ENCODE assay signal across 8 mouse cellular contexts in genomic region chr1:82287776-82288325, GRCm38 (mm10). TPM values are rescaled to one million over a fixed set of nuclear protein-coding genes. Genes with fewer than 3 reads are reported as not detected.
DNase-seq lines count a peak whose midpoint lies in the region; ATAC-seq and TF ChIP-seq lines count a peak whose summit lies in the region.

No protein-coding gene starts in this region.

- H3K27ac ChIP-seq in kidney, embryonic 14.5 days (ENCODE audit: low read depth, low read length), result no peak overlapping the region
- H3K27ac ChIP-seq in embryonic fibroblast, embryonic 13.5 days (ENCODE audit: insufficient read depth, low read length), result no peak overlapping the region
- H3K27ac ChIP-seq in heart, postnatal 0 days (ENCODE audit: low read depth), result peak overlapping the region; percentile 96
- no peak overlapping the region for H3K27ac ChIP-seq in liver, embryonic 13.5 days

- TF ChIP-seq POLR2A in embryonic fibroblast, embryonic 13.5 days (IDR thresholded peaks at IDR 0.05; ENCODE audit: low read depth, low read length), result peak; percentile 29; the same call in 1 of the 2 replicates

- H3K36me3 ChIP-seq in kidney, embryonic 14.5 days (ENCODE audit: control insufficient read depth, insufficient read depth, low read length), result peaks cover 10% of the 10 kb centered on the region; the same call in 1 of the 2 replicates
- no peaks in the 10 kb centered on the region for H3K36me3 ChIP-seq in heart, postnatal 0 days (replicated peaks; ENCODE audit: control insufficient read depth, insufficient read depth, low read length)
- peaks cover 16% of the 10 kb centered on the region for H3K36me3 ChIP-seq in liver, embryonic 13.5 days

- no peaks in the 10 kb centered on the region for H3K27me3 ChIP-seq in kidney, embryonic 14.5 days (ENCODE audit: control insufficient read depth, insufficient read depth, low read length)
- peaks cover 4% of the 10 kb centered on the region; the same call in 1 of the 2 replicates for H3K27me3 ChIP-seq in heart, postnatal 0 days (ENCODE audit: control insufficient read depth, insufficient read depth, low read length)
- peaks cover 78% of the 10 kb centered on the region for H3K27me3 ChIP-seq in liver, embryonic 13.5 days

- DNase-seq in kidney, postnatal 36 days, result no peak
- DNase-seq in heart, postnatal 0 days (ENCODE audit: low spot score), result no peak
- no peak for DNase-seq in liver, embryonic 13.5 days
- no peak for DNase-seq in thymus, postnatal 36 days
- no peak for DNase-seq in left cerebral cortex, adult 18-20 months (ENCODE audit: low spot score in 2 of 2)
- DNase-seq in left cerebral cortex, adult 9 months (ENCODE audit: low spot score in 2 of 2), result no peak

- TF ChIP-seq CTCF in embryonic fibroblast, embryonic 13.5 days (IDR thresholded peaks at IDR 0.05; ENCODE audit: borderline replicate concordance, insufficient read depth, low read length), result no peak
- no peak for TF ChIP-seq CTCF in heart, postnatal 0 days (IDR thresholded peaks at IDR 0.05; ENCODE audit: low read depth)

- ATAC-seq in kidney, embryonic 14.5 days (ENCODE audit: low FRiP score, low TSS enrichment), result no peak
- no peak for ATAC-seq in heart, postnatal 0 days (ENCODE audit: insufficient read depth, low read depth)
- ATAC-seq in liver, embryonic 13.5 days (ENCODE audit: low read depth), result no peak

- peak overlapping the region; percentile 56 for H3K4me2 ChIP-seq in kidney, embryonic 14.5 days (replicated peaks; ENCODE audit: low read depth, low read length)
- H3K4me2 ChIP-seq in heart, postnatal 0 days (ENCODE audit: low read depth, low read length), result peak overlapping the region; percentile 90
- H3K4me2 ChIP-seq in liver, embryonic 13.5 days, result peak overlapping the region; percentile 61

- peaks cover 31% of the 10 kb centered on the region for H3K4me1 ChIP-seq in kidney, embryonic 14.5 days (ENCODE audit: control insufficient read depth, insufficient read depth, low read length)
- H3K4me1 ChIP-seq in embryonic fibroblast, embryonic 13.5 days (ENCODE audit: control insufficient read depth, insufficient read depth, low read length), result no peaks in the 10 kb centered on the region
- H3K4me1 ChIP-seq in heart, postnatal 0 days (ENCODE audit: control insufficient read depth, insufficient read depth), result peaks cover 19% of the 10 kb centered on the region; the same call in 1 of the 2 replicates
- peaks cover 31% of the 10 kb centered on the region for H3K4me1 ChIP-seq in liver, embryonic 13.5 days (replicated peaks)

- H3K9ac ChIP-seq in kidney, embryonic 14.5 days (ENCODE audit: low read depth, low read length), result no peak overlapping the region
- H3K9ac ChIP-seq in heart, postnatal 0 days (replicated peaks; ENCODE audit: low read depth, low read length), result peak overlapping the region; percentile 80
- H3K9ac ChIP-seq in liver, embryonic 13.5 days, result no peak overlapping the region

- TF ChIP-seq EP300 in heart, postnatal 0 days (IDR thresholded peaks at IDR 0.05; ENCODE audit: low read depth), result no peak

- H3K4me3 ChIP-seq in kidney, embryonic 14.5 days (ENCODE audit: low read length), result peak overlapping the region; percentile 35; the same call in 1 of the 2 replicates
- H3K4me3 ChIP-seq in embryonic fibroblast, embryonic 13.5 days (ENCODE audit: insufficient read depth, low read length), result peak overlapping the region; percentile 70
- peak overlapping the region; percentile 78 for H3K4me3 ChIP-seq in heart, postnatal 0 days (ENCODE audit: low read depth, low read length)
- H3K4me3 ChIP-seq in liver, embryonic 13.5 days (replicated peaks), result peak overlapping the region; percentile 34; the same call in 1 of the 2 replicates

- H3K9me3 ChIP-seq in kidney, embryonic 14.5 days (ENCODE audit: control insufficient read depth, low read length), result no peaks in the 10 kb centered on the region
- no peaks in the 10 kb centered on the region for H3K9me3 ChIP-seq in heart, postnatal 0 days (replicated peaks; ENCODE audit: control insufficient read depth, low read length)
- H3K9me3 ChIP-seq in liver, embryonic 13.5 days (replicated peaks), result no peaks in the 10 kb centered on the region

- WGBS in kidney, embryonic 14.5 days, result 94% methylated on average over 16 of the region's 16 CpGs
- WGBS in heart, postnatal 0 days, result 54% methylated on average over 16 of the region's 16 CpGs
- 73% methylated on average over 16 of the region's 16 CpGs for WGBS in liver, embryonic 13.5 days (ENCODE audit: insufficient replicate concordance)

RNA-seq across cellular contexts. Expression of gene Irs1, which starts 3.4 kb away (rescaled TPM):
- polyA plus RNA-seq in kidney, embryonic 14.5 days (2014; fragmentation: Nextera tagmentation; extraction: Ambion mirVana), result 1.9 and 3.8 TPM in 2 replicates
- 27.5 and 41.2 TPM in 2 replicates for polyA plus RNA-seq in embryonic fibroblast, embryonic 13.5 days (2011; ENCODE audit: insufficient read length, low read depth, missing spikeins)
- total RNA-seq in heart, postnatal 0 days (2014; rRNA removed; ENCODE audit: low replicate concordance), result 40.0 and 66.6 TPM in 2 replicates
- polyA plus RNA-seq in heart, postnatal 0 days (2015; fragmentation: Nextera tagmentation; extraction: Ambion mirVana), result 4.4 and 4.7 TPM in 2 replicates
- 0.75 and 0.96 TPM in 2 replicates for polyA plus RNA-seq in liver, embryonic 13.5 days (2015; fragmentation: Nextera tagmentation; extraction: Ambion mirVana)
- 10 to 100 TPM; 15.3 to 17.2 TPM for total RNA-seq in left cerebral cortex, adult 18-20 months (2021)

RNA-seq across cellular contexts. Expression of gene Rhbdd1, which starts 28.4 kb away (rescaled TPM):
- polyA plus RNA-seq in kidney, embryonic 14.5 days (2014; fragmentation: Nextera tagmentation; extraction: Ambion mirVana), result 6.7 and 7.0 TPM in 2 replicates
- 38.0 and 40.7 TPM in 2 replicates for polyA plus RNA-seq in embryonic fibroblast, embryonic 13.5 days (2011; ENCODE audit: insufficient read length, low read depth, missing spikeins)
- total RNA-seq in heart, postnatal 0 days (2014; rRNA removed; ENCODE audit: low replicate concordance), result 10.7 and 13.2 TPM in 2 replicates
- polyA plus RNA-seq in heart, postnatal 0 days (2015; fragmentation: Nextera tagmentation; extraction: Ambion mirVana), result 5.5 and 6.6 TPM in 2 replicates
- polyA plus RNA-seq in liver, embryonic 13.5 days (2015; fragmentation: Nextera tagmentation; extraction: Ambion mirVana), result 8.6 and 10.3 TPM in 2 replicates
- 1 to 10 TPM; 6.2 to 6.6 TPM for total RNA-seq in left cerebral cortex, adult 18-20 months (2021)

RNA-seq across cellular contexts. Expression of gene Gm9747, which starts 54.9 kb away (rescaled TPM):
- 7.7 and 12.5 TPM in 2 replicates for polyA plus RNA-seq in kidney, embryonic 14.5 days (2014; fragmentation: Nextera tagmentation; extraction: Ambion mirVana)
- polyA plus RNA-seq in embryonic fibroblast, embryonic 13.5 days (2011; ENCODE audit: insufficient read length, low read depth, missing spikeins), result not detected in 2 replicates
- total RNA-seq in heart, postnatal 0 days (2014; rRNA removed; ENCODE audit: low replicate concordance), result not detected in 2 replicates
- 15.6 and 17.1 TPM in 2 replicates for polyA plus RNA-seq in heart, postnatal 0 days (2015; fragmentation: Nextera tagmentation; extraction: Ambion mirVana)
- 2.6 and 3.3 TPM in 2 replicates for polyA plus RNA-seq in liver, embryonic 13.5 days (2015; fragmentation: Nextera tagmentation; extraction: Ambion mirVana)
- not detected for total RNA-seq in left cerebral cortex, adult 18-20 months (2021)
